Mouse (Mus musculus): ENCODE measurements at regions not wholly inside any gene's neighbourhood (a gene's known extent, or its start where the extent isn't known, plus 50 kb on each side); places are given as distances from the start of the nearest gene placed in this dataset.

DNA sequence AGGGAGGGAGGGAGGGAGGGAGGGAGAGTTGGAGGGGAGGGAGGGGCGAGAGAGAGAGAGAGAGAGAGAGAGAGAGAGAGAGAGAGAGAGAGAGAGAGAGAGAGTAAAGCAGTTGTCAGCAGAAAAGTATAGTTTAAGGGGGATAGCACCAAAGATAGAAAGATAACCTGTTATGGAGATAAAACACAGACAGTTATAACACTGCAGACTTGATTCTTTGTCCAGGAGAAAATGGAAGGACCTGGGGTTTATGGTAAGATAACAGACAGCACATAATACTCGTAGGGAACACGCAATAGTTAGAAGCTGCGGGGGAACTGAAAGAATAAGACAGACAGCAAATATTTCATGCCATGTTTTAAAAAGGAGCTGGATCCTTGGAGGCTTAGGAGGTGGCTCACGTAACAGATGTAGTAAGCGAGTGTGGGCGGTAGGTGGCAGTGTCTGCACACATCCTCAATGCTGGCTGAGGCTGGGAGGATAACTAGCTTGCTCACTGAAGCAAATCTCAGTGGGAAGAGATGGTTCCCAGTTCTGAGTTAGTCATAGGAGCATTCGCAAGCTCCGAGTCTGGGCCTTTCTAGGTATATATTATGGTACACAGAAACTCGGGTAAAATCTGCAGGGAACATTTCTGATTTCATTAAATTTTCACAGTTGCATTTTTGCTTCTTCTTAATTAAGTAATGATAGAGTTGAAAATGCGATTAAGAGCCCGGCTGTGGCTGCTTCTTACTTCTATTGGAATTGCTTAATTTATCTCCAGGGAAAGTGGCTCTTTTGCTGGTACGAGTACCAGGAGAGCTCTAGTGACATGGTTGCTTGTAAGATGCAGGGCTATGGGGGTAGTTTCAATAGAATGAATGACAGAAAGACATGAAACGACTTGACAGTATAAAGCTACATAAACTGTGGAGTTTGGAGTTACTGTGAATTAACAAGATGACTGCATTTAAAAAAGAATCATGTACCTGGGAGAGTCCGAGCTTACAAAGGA is 157.6 kb upstream of the Rgs1 start:
- TF ChIP-seq RAD21 (IDR thresholded peaks at IDR 0.05; ENCODE audit: low read depth, low read length) (peak; percentile 100), USF1 (IDR thresholded peaks at IDR 0.05; ENCODE audit: low read depth, low read length) (no peak), EP300 (IDR thresholded peaks at IDR 0.05; ENCODE audit: low read depth in 1 of 2, low read length in 2 of 2) (no peak; a peak in 1 of 4 replicates), ZNF384 (IDR thresholded peaks at IDR 0.05; ENCODE audit: low read depth, low read length) (no peak), BHLHE40 (IDR thresholded peaks at IDR 0.05; ENCODE audit: borderline replicate concordance, low read depth, low read length) (no peak), CTCF (IDR thresholded peaks at IDR 0.05 in 2 of 3, conservative IDR thresholded peaks at IDR 0.05 in 1 of 3; ENCODE audit: control insufficient read depth in 1 of 3, insufficient read depth in 1 of 3, low read depth in 2 of 3, low read length in 3 of 3, poor library complexity in 1 of 3, severe bottlenecking in 1 of 3) (peak; percentile 94 to 95 (median 94)), POLR2A (IDR thresholded peaks at IDR 0.05; ENCODE audit: control insufficient read depth in 1 of 2, insufficient read depth in 1 of 2, low read depth in 1 of 2, low read length in 2 of 2, poor library complexity in 1 of 2) (no peak), MAX (IDR thresholded peaks at IDR 0.05; ENCODE audit: low read length) (0 out of 2 replicates have a peak, but pooled peaks have one; percentile 18), CHD2 (IDR thresholded peaks at IDR 0.05; ENCODE audit: low read length) (no peak)

All from MEL (cell line).